Mouse (Mus musculus): Measurements from ENCODE around the gene Sdc4.
A peak's percentile ranks its signal among the peaks of the same experiment; 100 is the strongest.

- TF ChIP-seq POLR2A (IDR thresholded peaks at IDR 0.05; ENCODE audit: extremely low read depth, insufficient read depth, low read length) (peak; percentile 44; the same call in 1 of the 2 replicates), CTCF (IDR thresholded peaks at IDR 0.05; ENCODE audit: low read depth, low read length) (peak; percentile 2; the same call in 1 of the 2 replicates)
Measured at GRCm38 (mm10) chr2:164441155-164441554, 2.5 kb downstream of the Sdc4 start.

All from liver, adult 2 months (tissue).